Mouse (Mus musculus) MEL (cell line): ENCODE measurements around the gene Acvrl1. TPM values are rescaled to one million over a fixed set of nuclear protein-coding genes. Genes with fewer than 3 reads are reported as not detected.

Experiments used
- DNase-seq: peaks from one replicate; pipeline ENCODE4 v3.0.0; 2011; ENCODE audit warnings: low read depth, low spot score
- H3K27ac ChIP-seq: 2 replicates; pipeline ENCODE4 v1.5.1; 2012; ENCODE audit warnings: low read depth, mild to moderate bottlenecking, control low read depth, low read length, moderate library complexity; ENCODE audit not compliant: control insufficient read depth
- H3K27me3 ChIP-seq, 2 experiments: fragments of 150-350 bp in 1 of 2; sonication (generic) in 1 of 2; 2 replicates each; pipeline ENCODE4 v1.6.1; 2012; ENCODE audit warnings: low read length in 2 of 2, mild to moderate bottlenecking in 2 of 2, improper control_type of control experiment in 1 of 2, moderate library complexity in 1 of 2; ENCODE audit not compliant: insufficient read depth in 2 of 2, control insufficient read depth in 1 of 2
- H3K36me3 ChIP-seq, 2 experiments: 2 replicates each; pipeline ENCODE4 v1.6.1; 2012 to 2014; ENCODE audit warnings: low read length in 2 of 2, improper control_type of control experiment in 1 of 2, inconsistent platforms in 1 of 2, mild to moderate bottlenecking in 1 of 2; ENCODE audit not compliant: insufficient read depth in 2 of 2, control insufficient read depth in 1 of 2
- H3K4me1 ChIP-seq, 2 experiments: fragments of 150-350 bp in 1 of 2; sonication (generic) in 1 of 2; 2 replicates each; pipeline ENCODE4 v1.6.1; 2012; ENCODE audit warnings: low read length in 2 of 2, improper control_type of control experiment in 1 of 2, mild to moderate bottlenecking in 1 of 2; ENCODE audit not compliant: insufficient read depth in 2 of 2, control insufficient read depth in 1 of 2
- H3K4me3 ChIP-seq, 2 experiments: fragments of 150-350 bp in 1 of 2; sonication (generic) in 1 of 2; 2 replicates each; pipeline ENCODE4 v1.5.1; 2012; ENCODE audit warnings: low read depth in 2 of 2, low read length in 2 of 2, mild to moderate bottlenecking in 2 of 2, moderate library complexity in 2 of 2, control low read depth in 1 of 2, improper control_type of control experiment in 1 of 2; ENCODE audit not compliant: control insufficient read depth in 1 of 2, insufficient read depth in 1 of 2
- H3K79me2 ChIP-seq: 2 replicates; pipeline ENCODE4 v1.6.1; 2012; ENCODE audit warnings: mild to moderate bottlenecking, low read length, moderate library complexity; ENCODE audit not compliant: control insufficient read depth, poor library complexity, insufficient read depth
- H3K9ac ChIP-seq: 2 replicates; pipeline ENCODE4 v1.6.1; 2012; ENCODE audit warnings: low read depth, mild to moderate bottlenecking, control low read depth, low read length, moderate library complexity; ENCODE audit not compliant: control insufficient read depth, poor library complexity, severe bottlenecking
- H3K9me3 ChIP-seq: fragments of 150-350 bp; sonication (generic); replicated peaks from 2 replicates; pipeline ENCODE4 v1.6.1; 2012; ENCODE audit warnings: mild to moderate bottlenecking, low read length, improper control_type of control experiment, moderate library complexity; ENCODE audit not compliant: insufficient read depth
- BHLHE40 ChIP-seq: IDR thresholded peaks from 2 replicates; pipeline ENCODE4 v1.6.1; 2012; ENCODE audit warnings: low read depth, mild to moderate bottlenecking, inconsistent platforms, low read length, improper control_type of control experiment, borderline replicate concordance
- CHD1 ChIP-seq: IDR thresholded peaks from 2 replicates; pipeline ENCODE4 v1.6.1; 2012; ENCODE audit warnings: low read depth, mild to moderate bottlenecking, inconsistent platforms, low read length, improper control_type of control experiment
- CHD2 ChIP-seq: IDR thresholded peaks from 2 replicates; pipeline ENCODE4 v1.6.1; 2011; ENCODE audit warnings: low read length, improper control_type of control experiment
- ELF1 ChIP-seq: IDR thresholded peaks from 2 replicates; pipeline ENCODE4 v1.6.1; 2014; ENCODE audit warnings: low read depth, mild to moderate bottlenecking, inconsistent platforms, low read length, improper control_type of control experiment, moderate library complexity
- EP300 ChIP-seq, 2 experiments: IDR thresholded peaks; 2 replicates each; pipeline ENCODE4 v1.6.1; 2011; ENCODE audit warnings: improper control_type of control experiment in 2 of 2, low read length in 2 of 2, low read depth in 1 of 2, mild to moderate bottlenecking in 1 of 2
- ETS1 ChIP-seq: IDR thresholded peaks from 2 replicates; pipeline ENCODE4 v1.6.1; 2012; ENCODE audit warnings: low read depth, mild to moderate bottlenecking, inconsistent platforms, low read length, improper control_type of control experiment, moderate library complexity
- GABPA ChIP-seq: IDR thresholded peaks from 2 replicates; pipeline ENCODE4 v1.6.1; 2012; ENCODE audit warnings: low read depth, mild to moderate bottlenecking, inconsistent platforms, low read length, improper control_type of control experiment, moderate library complexity
- HCFC1 ChIP-seq: IDR thresholded peaks from 2 replicates; pipeline ENCODE4 v1.6.1; 2012; ENCODE audit warnings: low read depth, mild to moderate bottlenecking, inconsistent platforms, low read length, improper control_type of control experiment, moderate library complexity
- MEF2A ChIP-seq: IDR thresholded peaks from 2 replicates; pipeline ENCODE4 v1.6.1; 2014; ENCODE audit warnings: low read depth, mild to moderate bottlenecking, inconsistent platforms, low read length, improper control_type of control experiment; ENCODE audit not compliant: poor library complexity, insufficient replicate concordance, severe bottlenecking; ENCODE audit errors: extremely low read depth
- MYB ChIP-seq: IDR thresholded peaks from 2 replicates; pipeline ENCODE4 v1.6.1; 2011; ENCODE audit warnings: mild to moderate bottlenecking, low read depth, low read length, improper control_type of control experiment
- MYC ChIP-seq: IDR thresholded peaks from 2 replicates; pipeline ENCODE4 v1.6.1; 2011; ENCODE audit warnings: low read depth, mild to moderate bottlenecking, low read length, improper control_type of control experiment, moderate library complexity
- NELFE ChIP-seq: IDR thresholded peaks from 2 replicates; pipeline ENCODE4 v1.6.1; 2011; ENCODE audit warnings: low read depth, low read length, improper control_type of control experiment
- NRF1 ChIP-seq: IDR thresholded peaks from 2 replicates; pipeline ENCODE4 v1.6.1; 2014; ENCODE audit warnings: low read depth, mild to moderate bottlenecking, inconsistent platforms, low read length, improper control_type of control experiment, moderate library complexity; ENCODE audit not compliant: poor library complexity, insufficient read depth, severe bottlenecking
- POLR2AphosphoS2 ChIP-seq: IDR thresholded peaks from 2 replicates; pipeline ENCODE4 v1.6.1; 2011; ENCODE audit warnings: low read length, improper control_type of control experiment
- POLR2AphosphoS5 ChIP-seq: IDR thresholded peaks from 2 replicates; pipeline ENCODE4 v1.6.1; 2012; ENCODE audit warnings: low read depth, borderline replicate concordance, mild to moderate bottlenecking, inconsistent platforms, low read length, moderate library complexity, mixed read lengths
- RAD21 ChIP-seq: IDR thresholded peaks from 2 replicates; pipeline ENCODE4 v1.6.1; 2011; ENCODE audit warnings: mild to moderate bottlenecking, low read depth, low read length, improper control_type of control experiment
- RCOR1 ChIP-seq: IDR thresholded peaks from 2 replicates; pipeline ENCODE4 v1.6.1; 2012; ENCODE audit warnings: low read depth, mild to moderate bottlenecking, inconsistent platforms, low read length, improper control_type of control experiment
- TBP ChIP-seq: IDR thresholded peaks from 2 replicates; pipeline ENCODE4 v1.8.0; 2011; ENCODE audit warnings: low read depth, low read length, improper control_type of control experiment
- USF2 ChIP-seq, 2 experiments: IDR thresholded peaks; 2 replicates each; pipeline ENCODE4 v1.6.1; 2011 to 2012; ENCODE audit warnings: improper control_type of control experiment in 2 of 2, low read length in 2 of 2, borderline replicate concordance in 1 of 2, inconsistent platforms in 1 of 2, low read depth in 1 of 2, mild to moderate bottlenecking in 1 of 2; ENCODE audit not compliant: insufficient read depth in 1 of 2
- ZMIZ1 ChIP-seq: IDR thresholded peaks from 2 replicates; pipeline ENCODE4 v1.6.1; 2012; ENCODE audit warnings: low read depth, mild to moderate bottlenecking, inconsistent platforms, low read length, improper control_type of control experiment, moderate library complexity
- polyA plus RNA-seq, 2 experiments: library from polyadenylated mRNA; stranded (reverse) in 1 of 2; unstranded in 1 of 2; fragments of >175 nt in 1 of 2; fragments of >200 nt in 1 of 2; gene quantifications; 2 replicates each; pipeline versions ENCODE4 v1.2.1 to v1.2.4; 2012; ENCODE audit warnings: low replicate concordance in 2 of 2, low read depth in 1 of 2; ENCODE audit not compliant: insufficient read length in 2 of 2, insufficient read depth in 1 of 2, missing spikeins in 1 of 2
- total RNA-seq: library from RNA; depleted of rRNA; stranded (reverse); fragments of 300-350 nt; gene quantifications from 2 replicates; pipeline ENCODE4 v1.2.3, GENCODE M21; 2012

The Acvrl1 gene
- total and polyA plus RNA-seq, 3 experiments = 0.08 to 0.18 TPM; not detected in 1

DNA sequence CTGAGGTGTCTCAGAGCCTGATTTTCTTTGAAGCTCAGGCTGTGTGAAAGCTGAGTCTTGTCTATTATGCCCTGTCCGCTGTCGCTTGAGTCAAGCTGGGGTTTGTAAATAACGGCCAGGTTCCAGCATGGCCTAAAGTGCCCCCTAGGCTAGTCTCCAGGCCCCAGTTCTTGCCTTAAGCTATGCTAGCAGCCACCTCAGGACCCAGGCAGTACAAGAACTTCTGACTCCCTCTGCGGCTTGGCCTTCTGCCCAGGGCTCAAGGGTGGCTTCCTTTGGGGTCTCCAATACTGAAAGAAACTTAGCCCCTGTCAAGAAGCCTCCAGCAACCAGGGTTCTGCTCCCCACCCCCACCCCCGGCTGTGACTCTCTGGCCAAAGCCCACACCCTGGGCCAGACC is 15.9 kb downstream of the Acvrl1 start:
- Histone ChIP-seq H3K4me1 (peaks cover 21 to 70% of the 10 kb centered on the region in 2 experiments), H3K27ac (peak overlapping the region; percentile 58), H3K9me3 (no peaks in the 10 kb centered on the region)
- TF ChIP-seq CHD1 = 0 out of 2 replicates have a peak, but pooled peaks have one; percentile 15
- TF ChIP-seq RCOR1 = no peak
- TF ChIP-seq ELF1 = 0 out of 2 replicates have a peak, but pooled peaks have one; percentile 4
- TF ChIP-seq, all 39 proteins: peak for 2
- Histone ChIP-seq H3K27me3 (no peaks in the 10 kb centered on the region), H3K36me3 (peaks cover 0 to 49% of the 10 kb centered on the region in 2 experiments; a peak in 2 of 4 replicates), H3K4me3 (peak overlapping the region; percentile 48 to 51; a peak in 3 of 4 replicates), H3K9ac (peak overlapping the region; percentile 73), H3K79me2 (no peaks in the 10 kb centered on the region; the same call in 1 of the 2 replicates)
- DNase-seq = peak; percentile 44

DNA sequence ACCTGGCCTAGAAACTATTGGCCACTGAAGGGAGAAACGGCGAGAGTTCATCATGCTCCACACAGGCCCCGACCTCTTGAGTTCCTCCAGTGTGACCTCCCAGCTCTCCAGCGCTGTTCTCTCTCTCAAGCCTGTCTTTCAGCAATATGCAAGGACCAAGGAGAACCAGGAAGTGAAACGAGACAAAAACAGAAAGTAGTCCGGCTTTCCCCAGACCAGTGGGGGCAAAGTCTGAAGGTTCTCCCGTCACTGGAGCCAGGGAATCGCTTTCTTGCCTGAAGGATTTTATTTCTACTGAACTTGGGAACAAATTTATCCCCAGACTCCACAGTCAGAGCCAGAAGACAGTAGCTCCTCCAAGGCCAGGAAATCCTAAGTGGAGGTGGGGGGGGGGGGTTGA is 16.5 kb downstream of the Acvrl1 start:
- TF ChIP-seq CHD1 = peak; percentile 83; the same call in 1 of the 2 replicates
- TF ChIP-seq MYC = 0 out of 2 replicates have a peak, but pooled peaks have one; percentile 8
- TF ChIP-seq HCFC1 = peak; percentile 43; the same call in 1 of the 2 replicates
- 0 out of 2 replicates have a peak, but pooled peaks have one; percentile 23 for TF ChIP-seq TBP
- no peak for TF ChIP-seq GABPA
- 0 out of 2 replicates have a peak, but pooled peaks have one; percentile 2 for TF ChIP-seq ETS1
- Histone ChIP-seq H3K9me3 (no peaks in the 10 kb centered on the region), H3K79me2 (no peaks in the 10 kb centered on the region; the same call in 1 of the 2 replicates), H3K9ac (peak overlapping the region; percentile 73), H3K4me3 (peak overlapping the region; percentile 48 to 51), H3K27me3 (no peaks in the 10 kb centered on the region), H3K4me1 (peaks cover 21 to 67% of the 10 kb centered on the region in 2 experiments), H3K36me3 (peaks cover 0 to 45% of the 10 kb centered on the region in 2 experiments; a peak in 2 of 4 replicates), H3K27ac (peak overlapping the region; percentile 58)
- DNase-seq = peak; percentile 46

DNA sequence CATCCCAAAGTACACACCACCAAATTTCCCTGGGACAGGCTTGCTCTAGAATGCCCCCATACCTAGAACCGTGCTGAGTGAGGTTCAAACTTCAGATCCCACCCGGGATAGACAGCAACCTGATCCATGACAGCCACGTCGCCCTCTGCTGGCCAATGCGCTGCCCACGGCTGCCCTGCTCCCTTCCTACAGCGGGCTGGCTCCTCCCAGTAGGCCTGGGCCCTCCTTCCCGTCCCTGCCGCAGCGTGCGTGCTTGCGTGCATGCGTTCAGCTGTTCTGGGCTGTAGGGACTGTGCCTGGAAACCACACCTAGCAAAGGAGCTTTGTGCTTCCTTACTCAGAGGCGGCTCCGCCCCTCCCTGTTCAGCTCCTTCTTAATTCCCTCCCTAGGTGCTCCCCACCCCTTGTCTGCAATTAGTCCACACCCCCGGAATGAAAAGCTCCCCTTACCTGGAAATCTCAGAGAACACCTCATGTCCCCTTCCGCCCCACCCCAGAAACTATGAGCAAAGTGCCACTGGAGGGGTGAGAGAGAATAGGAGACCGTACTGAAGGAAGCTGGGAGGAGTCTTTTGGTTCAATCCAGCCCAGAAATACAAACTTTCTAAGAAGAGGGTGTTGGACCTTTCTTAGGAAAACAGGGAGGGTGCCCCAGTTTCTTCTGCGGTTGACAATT is 17.2 kb downstream of the Acvrl1 start:
- Histone ChIP-seq H3K79me2 (no peaks in the 10 kb centered on the region; the same call in 1 of the 2 replicates), H3K4me1 (peaks cover 22 to 66% of the 10 kb centered on the region in 2 experiments), H3K4me3 (peak overlapping the region; percentile 48 to 59), H3K27ac (peak overlapping the region; percentile 84), H3K9ac (peak overlapping the region; percentile 73), H3K9me3 (no peaks in the 10 kb centered on the region), H3K36me3 (peaks cover 0 to 48% of the 10 kb centered on the region in 2 experiments; a peak in 2 of 4 replicates), H3K27me3 (no peaks in the 10 kb centered on the region)
- DNase-seq = peak; percentile 99
- peak; percentile 74 for TF ChIP-seq TBP
- TF ChIP-seq CHD1 = 0 out of 2 replicates have a peak, but pooled peaks have one; percentile 18
- TF ChIP-seq RAD21 = peak; percentile 51
- TF ChIP-seq POLR2AphosphoS5 = peak; percentile 85; the same call in 1 of the 2 replicates
- no peak for TF ChIP-seq MYB
- no peak for TF ChIP-seq MEF2A
- TF ChIP-seq ELF1 = peak; percentile 75
- TF ChIP-seq CHD2 = no peak
- peak; percentile 54; the same call in 1 of the 2 replicates for TF ChIP-seq BHLHE40
- peak in 1 of 2 experiments; percentile 34; a peak in 1 of 4 replicates for TF ChIP-seq EP300 (IDR thresholded peaks at IDR 0.05; ENCODE audit: low read depth in 1 of 2, low read length in 2 of 2)
- peak; percentile 69 for TF ChIP-seq HCFC1
- TF ChIP-seq ZMIZ1 = no peak
- no peak for TF ChIP-seq POLR2AphosphoS2
- TF ChIP-seq NRF1 = peak; percentile 46; the same call in 1 of the 2 replicates
- peak; percentile 55 for TF ChIP-seq NELFE
- no peak for TF ChIP-seq USF2 (IDR thresholded peaks at IDR 0.05; ENCODE audit: borderline replicate concordance in 1 of 2, insufficient read depth in 1 of 2, low read depth in 1 of 2, low read length in 2 of 2)
